Mouse (Mus musculus): ENCODE data around the gene Tifab. TPM values are rescaled to one million over a fixed set of nuclear protein-coding genes. Genes with fewer than 3 reads are reported as not detected.

The Tifab gene
- total RNA-seq, 2 experiments from 2014 or later: 120 to 174 TPM

- ATAC-seq (replicated peaks; ENCODE audit: poor library complexity, severe bottlenecking): peak; percentile 61
These were observed 2.7 kb upstream of the Tifab start for GRCm38 (mm10) chr13:56181424-56181823.

GRCm38 (mm10) chr13:56176310-56176709 lies 2.4 kb downstream of the Tifab start:
- ATAC-seq (replicated peaks; ENCODE audit: poor library complexity, severe bottlenecking): no peak

GRCm38 (mm10) chr13:56175848-56176247 lies 2.8 kb downstream of the Tifab start:
- no peak for ATAC-seq (replicated peaks; ENCODE audit: poor library complexity, severe bottlenecking)

DNA sequence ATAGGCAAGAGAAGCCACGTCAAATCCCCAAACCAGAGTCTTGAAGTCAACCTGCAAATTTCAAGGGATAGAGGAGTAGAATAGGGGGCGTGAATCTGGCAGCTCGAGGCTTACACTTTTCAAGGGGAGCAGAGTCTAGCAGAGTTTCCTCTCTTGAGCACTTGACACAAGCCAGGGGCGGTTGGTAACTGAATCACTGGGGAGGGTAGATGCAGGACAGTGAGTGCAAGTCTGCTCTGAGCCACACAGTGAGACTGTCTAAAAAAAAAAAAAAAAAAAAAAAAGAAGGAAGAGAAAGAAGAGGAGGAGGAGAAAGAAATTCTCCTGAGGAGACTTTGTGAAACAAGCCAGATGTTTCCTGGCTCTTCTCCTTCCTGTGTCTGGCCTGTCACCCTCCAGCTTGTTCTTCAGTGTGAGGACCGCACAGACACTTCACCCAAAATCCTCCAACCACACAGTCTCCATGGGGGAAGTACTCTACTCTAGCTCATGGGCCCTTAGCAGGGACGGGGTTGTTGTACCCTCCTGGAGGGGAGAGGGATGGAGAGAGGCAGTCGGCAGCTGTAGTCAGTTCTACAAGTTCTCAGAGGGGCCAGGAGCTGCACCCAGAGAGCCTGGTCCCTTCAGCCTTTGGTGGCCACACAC lies 5.7 kb downstream of the Tifab start:
- peak; percentile 88 for ATAC-seq (replicated peaks; ENCODE audit: poor library complexity, severe bottlenecking)

GRCm38 (mm10) chr13:56172106-56172505 lies 6.6 kb downstream of the Tifab start:
- ATAC-seq (replicated peaks; ENCODE audit: poor library complexity, severe bottlenecking): no peak

DNA sequence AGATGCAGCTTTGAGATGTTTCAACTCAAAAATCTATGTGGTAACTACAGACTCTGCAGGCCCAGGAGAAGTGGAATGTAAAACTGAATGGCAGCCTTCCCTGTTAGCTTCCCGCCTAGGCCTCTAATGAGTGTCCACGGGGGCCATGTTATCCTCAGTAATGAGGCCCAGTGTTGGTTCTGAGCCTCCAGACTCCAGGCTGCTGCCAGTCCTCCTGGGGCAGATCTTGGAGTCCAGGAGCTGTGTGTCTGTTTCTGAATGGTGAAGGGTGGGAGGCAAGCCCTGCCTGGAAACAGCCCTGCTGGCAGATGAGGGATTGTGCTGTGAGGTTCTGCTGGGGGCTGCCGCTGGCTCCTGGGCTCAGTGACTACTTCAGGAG lies 10.3 kb downstream of the Tifab start:
- no peak for ATAC-seq (replicated peaks; ENCODE audit: poor library complexity, severe bottlenecking)

DNA sequence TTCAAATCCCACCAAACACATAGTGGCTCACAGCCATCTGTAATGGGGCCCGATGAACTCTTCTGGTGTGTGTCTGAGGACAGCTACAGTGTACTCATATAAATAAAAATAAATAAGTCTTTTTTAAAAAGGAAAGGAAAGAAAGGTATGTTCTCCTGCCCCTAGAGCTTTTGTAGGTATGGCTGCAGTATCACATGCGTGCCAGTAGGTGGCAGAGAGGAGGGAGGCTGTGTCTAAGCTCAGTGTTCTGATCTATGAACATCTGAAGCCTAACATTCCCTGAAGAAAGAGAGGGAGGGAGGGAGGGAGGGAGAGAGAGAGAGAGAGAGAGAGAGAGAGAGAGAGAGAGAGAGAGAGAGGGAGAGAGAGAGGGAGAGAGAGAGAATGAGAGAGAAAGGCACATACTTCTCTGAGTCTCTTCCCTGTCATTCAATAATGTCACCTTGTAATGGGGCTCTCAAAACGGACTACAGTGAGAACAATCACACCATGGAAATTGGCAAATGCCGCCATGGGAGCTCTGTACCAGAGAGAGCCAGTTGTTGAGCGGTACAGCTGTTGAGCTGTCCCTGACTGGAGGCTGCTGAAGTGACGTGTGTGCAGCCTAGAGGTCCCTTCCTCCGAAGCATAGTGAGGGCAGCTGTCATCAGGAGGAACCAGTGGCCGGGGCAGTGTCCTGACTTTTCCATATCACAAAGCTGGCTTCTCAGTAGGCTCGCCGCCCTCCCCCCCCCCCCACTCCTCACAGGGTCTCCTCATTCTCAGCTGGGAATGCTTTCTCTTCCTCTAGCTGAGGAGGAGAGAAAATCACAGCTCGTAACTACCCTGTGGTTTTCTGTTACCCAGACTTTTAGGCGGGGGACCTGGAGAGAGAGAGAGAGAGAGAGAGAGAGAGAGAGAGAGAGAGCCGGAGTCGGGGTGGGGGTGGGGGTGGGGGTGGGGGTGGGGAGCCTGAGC lies 11.0 kb downstream of the Tifab start:
- peak; percentile 28; the same call in 1 of the 2 replicates for ATAC-seq (replicated peaks; ENCODE audit: poor library complexity, severe bottlenecking)

GRCm38 (mm10) chr13:56165561-56165960 lies 13.1 kb downstream of the Tifab start:
- peak; percentile 42 for ATAC-seq (replicated peaks; ENCODE audit: poor library complexity, severe bottlenecking)

DNA sequence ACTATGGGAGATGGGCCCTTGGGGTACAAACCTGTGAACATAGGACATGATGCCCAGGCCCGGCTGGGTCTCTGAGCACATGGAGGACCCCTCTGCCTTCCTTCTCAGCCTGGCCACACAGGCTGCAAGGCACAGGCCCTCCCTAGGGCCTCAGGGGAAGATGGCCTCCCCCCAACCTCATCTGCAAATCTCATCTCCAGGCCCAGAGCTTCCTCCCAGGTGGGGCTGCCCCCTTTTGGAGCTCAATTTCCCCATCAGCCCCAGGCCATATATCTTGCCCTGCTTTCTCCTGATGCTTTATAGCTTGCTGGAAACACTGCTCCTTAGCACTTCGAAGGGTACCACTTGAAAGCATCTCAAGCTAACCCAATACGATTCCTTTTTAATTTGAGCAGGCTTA lies 14.3 kb downstream of the Tifab start:
- ATAC-seq (replicated peaks; ENCODE audit: poor library complexity, severe bottlenecking): no peak

- no peak for ATAC-seq (replicated peaks; ENCODE audit: poor library complexity, severe bottlenecking)
These were observed 14.9 kb downstream of the Tifab start for GRCm38 (mm10) chr13:56163751-56164150.

- peak; percentile 70 for ATAC-seq (replicated peaks; ENCODE audit: poor library complexity, severe bottlenecking)
These were observed 15.8 kb downstream of the Tifab start for GRCm38 (mm10) chr13:56162859-56163258.

- ATAC-seq (replicated peaks; ENCODE audit: poor library complexity, severe bottlenecking): no peak
These were observed 18.9 kb downstream of the Tifab start for GRCm38 (mm10) chr13:56159614-56160363.

DNA sequence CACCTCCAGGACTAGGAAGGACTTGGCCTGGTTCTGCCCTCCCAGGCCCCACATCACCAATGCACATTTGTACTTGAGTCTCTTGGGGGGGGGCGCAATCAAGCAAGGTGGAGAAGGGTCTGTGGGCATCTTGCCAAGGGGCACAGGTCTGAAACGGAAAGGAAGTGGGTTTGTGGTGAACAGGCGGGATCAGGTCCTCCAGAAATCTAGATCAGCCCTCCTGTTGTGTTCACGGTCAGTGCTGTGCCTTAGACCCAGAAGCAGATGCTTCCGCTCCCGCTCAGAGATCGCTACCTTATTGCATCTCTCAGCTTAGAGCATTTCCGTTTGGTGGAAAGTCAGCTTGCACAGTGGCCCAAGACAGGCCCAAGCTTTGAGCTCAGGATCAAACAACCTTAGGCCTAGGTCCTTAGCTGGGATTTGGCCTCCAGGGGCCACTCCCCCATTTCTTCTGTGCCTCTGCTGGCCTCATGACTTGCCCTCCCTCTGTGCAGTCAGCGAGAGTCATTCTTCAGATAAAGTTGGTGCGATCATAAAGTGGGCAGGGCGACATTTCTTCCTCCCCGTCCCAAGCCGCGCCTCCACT lies 19.6 kb downstream of the Tifab start:
- peak; percentile 72 for ATAC-seq (replicated peaks; ENCODE audit: poor library complexity, severe bottlenecking)

GRCm38 (mm10) chr13:56155671-56156070 lies 23.0 kb downstream of the Tifab start:
- ATAC-seq (replicated peaks; ENCODE audit: poor library complexity, severe bottlenecking): no peak

DNA sequence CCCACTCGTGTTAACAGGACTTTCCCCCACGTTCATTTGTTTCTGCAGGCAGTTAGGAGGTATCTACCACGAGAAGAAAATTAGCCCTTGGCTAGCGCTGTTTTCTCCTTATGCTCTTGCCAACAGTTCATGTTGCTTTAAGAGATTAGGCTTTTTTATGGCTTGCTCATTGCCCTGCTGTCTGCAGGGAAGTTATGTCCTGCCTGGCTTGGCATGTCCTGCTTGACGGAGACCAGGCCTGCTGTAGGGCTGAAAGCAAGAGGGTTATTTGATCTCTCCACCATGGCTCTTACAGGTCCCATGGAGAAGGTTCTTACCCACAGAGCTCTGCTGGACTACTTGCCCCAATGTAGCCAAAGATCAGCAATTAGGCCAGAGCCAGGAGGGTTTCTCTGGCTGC lies 23.6 kb downstream of the Tifab start:
- no peak for ATAC-seq (replicated peaks; ENCODE audit: poor library complexity, severe bottlenecking)

DNA sequence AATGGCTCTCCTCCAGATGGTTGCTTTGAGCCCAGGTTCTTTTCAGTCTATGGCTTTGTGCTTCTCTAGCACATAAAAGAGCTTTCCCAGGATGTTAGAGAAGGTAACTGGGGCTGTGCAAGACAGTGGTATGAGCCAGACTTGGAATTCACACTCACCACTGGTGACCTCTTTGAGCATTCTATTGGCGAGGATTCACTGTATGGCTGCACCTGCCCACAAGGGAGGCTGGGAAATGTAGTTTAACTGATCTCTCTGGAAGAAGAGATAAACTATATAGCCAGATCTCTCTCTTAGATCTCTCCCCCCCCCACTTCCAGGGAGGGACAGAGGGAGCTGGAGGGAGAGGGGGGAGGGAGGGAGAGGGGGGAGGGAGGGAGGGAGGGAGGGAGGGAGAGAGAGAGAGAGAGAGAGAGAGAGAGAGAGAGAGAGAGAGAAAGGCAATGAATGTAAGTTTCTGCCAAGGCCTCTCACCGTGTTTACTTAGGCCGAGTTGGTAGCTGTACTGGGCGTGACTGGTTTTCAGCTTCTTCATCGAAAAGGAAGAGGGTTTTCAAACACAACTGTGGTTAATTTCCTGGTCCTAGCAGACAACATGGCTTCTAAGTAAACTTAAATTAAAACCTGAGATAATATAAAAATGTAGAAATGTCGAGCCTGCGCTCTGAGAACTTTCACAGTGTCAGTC lies 25.8 kb downstream of the Tifab start:
- ATAC-seq (replicated peaks; ENCODE audit: poor library complexity, severe bottlenecking): no peak

DNA sequence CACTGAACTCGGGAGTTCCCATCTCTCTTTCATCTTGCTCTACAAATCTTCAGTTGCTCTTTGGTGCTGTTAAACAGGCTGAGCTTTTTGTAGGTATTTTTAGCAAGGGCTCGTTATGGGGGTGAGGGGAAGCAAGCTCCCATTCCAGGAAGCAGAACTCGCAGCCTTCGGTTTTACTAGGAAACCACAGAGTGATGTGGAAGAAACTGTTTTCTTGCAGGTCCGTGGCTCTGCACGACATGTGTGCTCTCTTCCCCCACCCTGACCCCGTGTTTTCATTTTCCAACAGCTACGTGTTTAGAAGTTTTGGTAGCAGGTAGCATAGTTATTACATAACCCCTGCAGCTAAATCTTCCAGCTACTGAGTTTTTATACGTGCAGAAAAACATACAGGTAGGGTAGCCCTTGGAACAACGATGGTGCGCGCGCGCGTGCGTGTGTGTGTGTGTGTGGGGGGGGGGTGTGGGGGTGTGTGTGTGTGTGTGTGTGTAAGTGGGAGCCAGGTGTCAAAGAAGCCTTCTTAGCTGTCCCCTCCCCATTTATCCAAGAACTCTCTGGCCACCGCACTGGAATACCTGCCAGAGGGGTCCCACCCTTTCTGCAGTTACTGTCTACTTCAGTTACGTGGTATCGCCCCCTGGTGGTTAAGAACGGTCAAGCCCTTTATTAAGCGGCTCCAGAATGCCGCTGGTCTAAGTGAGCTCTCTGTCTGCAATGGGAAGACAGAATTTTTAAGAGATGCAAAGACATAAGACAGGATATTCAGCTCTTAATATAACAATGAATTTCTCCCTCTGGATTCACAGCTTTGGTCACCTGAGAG lies 27.1 kb downstream of the Tifab start:
- ATAC-seq (replicated peaks; ENCODE audit: poor library complexity, severe bottlenecking): peak; percentile 84

DNA sequence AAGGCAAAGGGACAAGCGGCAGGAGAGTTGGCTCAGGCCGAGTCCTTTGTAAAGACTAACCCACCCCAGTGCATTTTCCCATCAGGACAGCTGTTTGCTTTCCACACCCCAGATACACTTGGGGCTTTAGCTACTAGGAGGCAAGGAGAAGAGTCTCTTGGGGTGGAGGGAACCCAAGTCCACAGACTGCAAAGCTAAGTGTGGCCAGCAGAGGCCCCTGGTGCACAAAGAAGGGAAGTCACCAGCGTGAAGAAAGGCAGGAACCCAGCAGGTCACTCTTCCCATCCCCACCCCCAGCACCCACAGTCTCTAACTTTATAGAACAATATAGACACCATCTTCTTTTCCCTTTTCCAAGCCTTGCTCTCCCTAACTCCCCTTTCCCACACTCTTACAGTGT lies 33.2 kb downstream of the Tifab start:
- peak; percentile 88 for ATAC-seq (replicated peaks; ENCODE audit: poor library complexity, severe bottlenecking)

DNA sequence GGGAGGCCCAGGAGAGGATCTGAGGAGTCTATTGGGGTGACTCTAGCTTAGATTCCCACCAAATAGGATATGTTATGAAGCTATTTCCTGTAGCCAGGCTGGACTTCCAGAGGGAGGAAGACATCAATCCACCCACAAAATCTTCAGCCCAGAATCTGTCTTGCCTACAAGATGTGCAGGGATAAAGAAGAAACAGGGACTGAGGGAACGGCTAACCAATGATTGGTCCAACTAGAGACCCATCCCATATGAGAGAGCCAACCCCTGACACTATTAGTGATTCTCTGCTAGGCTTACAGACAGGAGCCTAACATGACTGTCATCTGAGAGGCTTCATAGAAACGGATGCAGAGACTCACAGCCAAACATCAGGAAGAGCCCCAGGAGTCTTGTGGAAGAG lies 34.7 kb downstream of the Tifab start:
- ATAC-seq (replicated peaks; ENCODE audit: poor library complexity, severe bottlenecking): no peak

All from granulocyte monocyte progenitor cell, adult 5-6 weeks (primary cell).